Mouse (Mus musculus) layer of hippocampus, adult 6 months (tissue): Measurements from ENCODE around the gene Ppef1. TPM values are rescaled to one million over a fixed set of nuclear protein-coding genes. Genes with fewer than 3 reads are reported as not detected.

Experiments
- long read RNA-seq, 2 experiments: library from polyadenylated mRNA; unstranded; transcript quantifications; one replicate each; pipeline ENCODE4 v2.0.0; 2019 to 2020
- polyA plus RNA-seq: library from polyadenylated mRNA; unstranded; fragments of <200 nt; fragmentation: Nextera tagmentation; gene quantifications from 2 replicates; pipeline ENCODE4 v1.2.3, GENCODE M21; 2021

Gene Ppef1
- 0.55 and 0.56 TPM in 2 replicates for polyA plus RNA-seq
- long read RNA-seq, experiment 1, partial matches to known transcripts = 1 of 2 reads
- long read RNA-seq, experiment 1, other reads (novel, unspliced or antisense) = 1 of 2 reads
- long read RNA-seq, experiment 2 = 0 reads

DNA sequence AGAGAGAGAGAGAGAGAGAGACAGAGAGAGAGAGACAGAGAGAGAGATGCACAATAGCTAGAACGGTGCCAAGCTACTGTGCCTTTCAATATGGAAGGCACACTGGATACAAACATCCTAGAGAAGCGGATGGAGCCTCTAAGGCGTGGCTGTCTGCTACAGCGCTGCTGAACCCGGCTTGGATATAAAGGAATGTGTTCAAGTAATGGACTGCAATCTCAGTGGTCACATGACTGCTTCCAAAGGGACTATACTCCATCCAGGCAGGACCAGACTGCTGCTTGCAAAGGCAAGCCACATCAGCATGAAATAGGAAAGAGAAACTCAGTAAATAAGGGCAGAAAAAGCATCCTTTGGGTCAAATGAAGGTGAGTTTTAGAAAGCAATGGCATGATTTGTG lies at the start of gene Ppef1:
TSS of gene Ppef1 (minus strand) at position 116 of the 400 bp plus-strand sequence.

DNA sequence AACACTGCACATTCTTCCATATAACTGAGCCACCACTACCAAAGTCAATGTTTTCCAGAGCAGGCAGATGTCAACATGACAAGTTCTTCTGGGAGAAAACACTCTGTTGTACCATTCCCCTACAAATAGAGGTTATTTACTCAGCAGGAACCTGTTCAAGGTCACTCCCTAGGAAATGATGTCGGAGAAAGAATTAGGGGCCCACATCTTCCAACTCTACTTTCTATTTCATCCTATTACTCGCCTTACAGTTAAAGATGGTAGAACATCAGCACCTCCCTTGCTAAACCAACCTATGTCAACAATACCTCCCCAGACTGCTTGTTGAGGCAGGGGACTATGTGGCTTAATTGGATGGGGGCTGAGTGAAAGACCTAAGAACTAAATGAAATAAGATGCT lies 32.1 kb upstream of the Ppef1 start, which contains the start of gene Rs1:
TSS of gene Rs1 (plus strand) at position 301 of the 400 bp plus-strand sequence.

Other genes starting within 250 kb of the Ppef1 start
- gene Phka2, start 233.6 kb downstream of the Ppef1 start, polyA plus RNA-seq = 5.3 and 5.5 TPM in 2 replicates
- gene Rs1, start 32.2 kb upstream of the Ppef1 start, polyA plus RNA-seq = 0.33 TPM in 1 of 2 replicates, not detected in the other
- 0.11 and 0.20 TPM in 2 replicates for gene Gja6, start 171.3 kb upstream of the Ppef1 start, polyA plus RNA-seq